8 mouse cellular contexts compared by ENCODE assay signal in the genomic region with DNA sequence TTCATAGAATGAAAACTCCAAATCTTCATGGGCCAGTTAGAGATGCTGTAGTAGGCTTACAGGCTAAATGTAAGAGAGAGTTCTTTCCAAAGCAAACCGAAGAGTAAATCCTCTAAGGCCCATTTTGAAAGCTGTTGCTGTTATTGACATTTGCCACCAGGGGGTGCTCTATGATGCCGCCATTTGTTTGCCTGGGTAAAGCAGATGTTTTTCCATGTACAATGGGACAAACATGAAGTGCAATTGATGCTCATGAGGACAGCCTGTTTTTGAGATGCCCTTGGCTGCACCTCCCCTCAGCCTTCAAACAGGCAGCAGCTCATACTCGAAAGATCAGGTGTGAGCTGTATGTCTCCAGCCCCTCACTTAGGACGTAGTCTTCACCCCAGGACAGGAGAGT.
DNase-seq lines count a peak whose midpoint lies in the region.

No protein-coding gene starts in this region.

- DNase-seq in adrenal gland, adult (ENCODE audit: inconsistent age in 2 of 2, low spot score in 1 of 2), result peak; percentile 45 to 82
- DNase-seq in adrenal gland, adult 8-10 months, result no peak
- peak; percentile 51 to 60 for DNase-seq in left cerebral cortex, adult 18-20 months (ENCODE audit: low spot score in 2 of 2)
- no peak for DNase-seq in left cerebral cortex, adult 8-10 months (ENCODE audit: low spot score in 2 of 2)
- peak; percentile 47 for DNase-seq in adrenal gland, adult 2 months
- peak; percentile 48 for DNase-seq in forelimb bud, embryonic 11.5 days (ENCODE audit: low read depth, low spot score)
- DNase-seq in lung, postnatal 10 days, result peak; percentile 66
- peak; percentile 71 for DNase-seq in testis, postnatal 10 days (ENCODE audit: low spot score)

Comparison
In these comparisons a context has a peak if more than half of its experiments do, and no peak if none do; other contexts are left out.
1. DNase-seq: peak in adrenal gland, adult (2 of 2), left cerebral cortex, adult 18-20 months (2 of 2), adrenal gland, adult 2 months (single experiment), forelimb bud, embryonic 11.5 days (single experiment), lung, postnatal 10 days (single experiment) and testis, postnatal 10 days (single experiment); none in adrenal gland, adult 8-10 months (single experiment) and left cerebral cortex, adult 8-10 months (0 of 2).